In genomic region chr11:59655337-59655736, GRCm38 (mm10) we compare ENCODE assay signal across 11 mouse cellular contexts. TPM values are rescaled to one million over a fixed set of nuclear protein-coding genes. Genes with fewer than 3 reads are reported as not detected.
DNase-seq lines count a peak whose midpoint lies in the region; ATAC-seq and TF ChIP-seq lines count a peak whose summit lies in the region.
"Had no signal": no experiment of that assay in that cellular context is flagged by ENCODE, and none has a peak within 500 bp of the region (broad histone marks: within the 10 kb centered on the region; RNA-seq: fewer than 3 reads in every experiment).

No protein-coding gene starts in this region.

- DNase-seq in kidney, adult 2 months = peak; percentile 43
- peak; percentile 37 for DNase-seq in adipocyte (ENCODE audit: low spot score)
- DNase-seq in forebrain, postnatal 0 days = no peak
- DNase-seq in left cerebral cortex, adult 18-20 months (ENCODE audit: low spot score in 2 of 2) = no peak
- DNase-seq: adrenal gland, postnatal 36 days; cerebellum, adult 8-10 months had no signal

- TF ChIP-seq CTCF in kidney, adult 2 months (conservative IDR thresholded peaks at IDR 0.05; ENCODE audit: insufficient read depth, insufficient read length, low read depth, low read length) = no peak
- TF ChIP-seq CTCF in embryonic fibroblast, embryonic 13.5 days (IDR thresholded peaks at IDR 0.05; ENCODE audit: borderline replicate concordance, insufficient read depth, low read length) = no peak
- TF ChIP-seq CTCF in forebrain, postnatal 0 days (IDR thresholded peaks at IDR 0.05; ENCODE audit: low read depth) = no peak

- H3K36me3 ChIP-seq in kidney, adult 2 months (ENCODE audit: control insufficient read depth, insufficient read depth, low read length) = no peaks in the 10 kb centered on the region
- no peaks in the 10 kb centered on the region for H3K36me3 ChIP-seq in kidney, embryonic 14.5 days (ENCODE audit: control insufficient read depth, insufficient read depth, low read length)
- no peaks in the 10 kb centered on the region for H3K36me3 ChIP-seq in stomach, embryonic 14.5 days (ENCODE audit: control insufficient read depth, insufficient read depth, low read length)
- no peaks in the 10 kb centered on the region for H3K36me3 ChIP-seq in forebrain, postnatal 0 days (ENCODE audit: insufficient read depth)
- H3K36me3 ChIP-seq: forebrain, embryonic 12.5 days; liver, embryonic 15.5 days had no signal

- peaks cover 6% of the 10 kb centered on the region for H3K4me1 ChIP-seq in kidney, adult 2 months (ENCODE audit: control insufficient read depth, insufficient read depth, low read length)
- no peaks in the 10 kb centered on the region for H3K4me1 ChIP-seq in kidney, embryonic 14.5 days (ENCODE audit: control insufficient read depth, insufficient read depth, low read length)
- peaks cover 16% of the 10 kb centered on the region for H3K4me1 ChIP-seq in embryonic fibroblast, embryonic 13.5 days (ENCODE audit: control insufficient read depth, insufficient read depth, low read length)
- no peaks in the 10 kb centered on the region for H3K4me1 ChIP-seq in stomach, embryonic 14.5 days (ENCODE audit: control insufficient read depth, insufficient read depth, low read length)
- H3K4me1 ChIP-seq in forebrain, postnatal 0 days (ENCODE audit: insufficient read depth) = no peaks in the 10 kb centered on the region
- H3K4me1 ChIP-seq: forebrain, embryonic 12.5 days had no signal

- WGBS in kidney, adult 2 months = 52% methylated on average over 5 of the region's 5 CpGs
- 73% methylated on average over 5 of the region's 5 CpGs for WGBS in kidney, embryonic 14.5 days
- WGBS in stomach, embryonic 14.5 days = 30% methylated on average over 5 of the region's 5 CpGs
- 84% methylated on average over 5 of the region's 5 CpGs for WGBS in forebrain, postnatal 0 days

- H3K27ac ChIP-seq in kidney, adult 2 months (ENCODE audit: insufficient read depth, low read depth, low read length) = peak overlapping the region; percentile 41
- H3K27ac ChIP-seq in kidney, embryonic 14.5 days (ENCODE audit: low read depth, low read length) = no peak overlapping the region
- H3K27ac ChIP-seq in embryonic fibroblast, embryonic 13.5 days (ENCODE audit: insufficient read depth, low read length) = peak overlapping the region; percentile 66
- H3K27ac ChIP-seq in stomach, embryonic 14.5 days (ENCODE audit: low read length) = no peak overlapping the region
- H3K27ac ChIP-seq in forebrain, postnatal 0 days (ENCODE audit: low read depth, low read length) = no peak overlapping the region
- H3K27ac ChIP-seq: forebrain, embryonic 12.5 days; liver, embryonic 15.5 days had no signal

- ATAC-seq in kidney, embryonic 14.5 days (ENCODE audit: low FRiP score, low TSS enrichment) = no peak
- ATAC-seq in stomach, embryonic 14.5 days (ENCODE audit: insufficient number of reproducible peaks, insufficient read depth, low FRiP score, low read depth) = peak; percentile 37; the same call in 1 of the 2 replicates
- ATAC-seq in forebrain, postnatal 0 days = no peak

- no peaks in the 10 kb centered on the region for H3K9me3 ChIP-seq in kidney, embryonic 14.5 days (ENCODE audit: control insufficient read depth, low read length)
- no peaks in the 10 kb centered on the region for H3K9me3 ChIP-seq in stomach, embryonic 14.5 days (ENCODE audit: control insufficient read depth, low read depth, low read length)
- H3K9me3 ChIP-seq in forebrain, postnatal 0 days (ENCODE audit: low read length) = no peaks in the 10 kb centered on the region
- H3K9me3 ChIP-seq: forebrain, embryonic 12.5 days; liver, embryonic 15.5 days had no signal

- no peak overlapping the region for H3K9ac ChIP-seq in kidney, embryonic 14.5 days (ENCODE audit: low read depth, low read length)
- no peak overlapping the region for H3K9ac ChIP-seq in stomach, embryonic 14.5 days (replicated peaks; ENCODE audit: low read depth, low read length)
- H3K9ac ChIP-seq in forebrain, postnatal 0 days = no peak overlapping the region
- H3K9ac ChIP-seq: forebrain, embryonic 12.5 days; liver, embryonic 15.5 days had no signal

- no peak overlapping the region for H3K4me2 ChIP-seq in kidney, embryonic 14.5 days (replicated peaks; ENCODE audit: low read depth, low read length)
- no peak overlapping the region for H3K4me2 ChIP-seq in stomach, embryonic 14.5 days (replicated peaks; ENCODE audit: low read depth, low read length)
- no peak overlapping the region for H3K4me2 ChIP-seq in forebrain, postnatal 0 days (ENCODE audit: low read depth)
- H3K4me2 ChIP-seq: forebrain, embryonic 12.5 days; liver, embryonic 15.5 days had no signal

- H3K4me3 ChIP-seq in kidney, adult 2 months (ENCODE audit: insufficient read depth, low read depth, low read length) = no peak overlapping the region
- H3K4me3 ChIP-seq in kidney, embryonic 14.5 days (ENCODE audit: low read length) = no peak overlapping the region
- no peak overlapping the region for H3K4me3 ChIP-seq in embryonic fibroblast, embryonic 13.5 days (ENCODE audit: insufficient read depth, low read length)
- H3K4me3 ChIP-seq in stomach, embryonic 14.5 days (ENCODE audit: low read depth, low read length) = no peak overlapping the region
- H3K4me3 ChIP-seq in forebrain, postnatal 0 days (ENCODE audit: low read depth, low read length) = no peak overlapping the region
- H3K4me3 ChIP-seq: forebrain, embryonic 12.5 days; liver, embryonic 15.5 days had no signal

- TF ChIP-seq POLR2A in kidney, adult 2 months (IDR thresholded peaks at IDR 0.05; ENCODE audit: low read depth, low read length) = no peak
- no peak for TF ChIP-seq POLR2A in embryonic fibroblast, embryonic 13.5 days (IDR thresholded peaks at IDR 0.05; ENCODE audit: low read depth, low read length)

- no peaks in the 10 kb centered on the region for H3K27me3 ChIP-seq in kidney, adult 2 months (replicated peaks; ENCODE audit: control insufficient read depth, insufficient read depth, low read length)
- no peaks in the 10 kb centered on the region for H3K27me3 ChIP-seq in kidney, embryonic 14.5 days (ENCODE audit: control insufficient read depth, insufficient read depth, low read length)
- no peaks in the 10 kb centered on the region for H3K27me3 ChIP-seq in stomach, embryonic 14.5 days (ENCODE audit: control insufficient read depth, insufficient read depth, low read length)
- no peaks in the 10 kb centered on the region for H3K27me3 ChIP-seq in forebrain, postnatal 0 days (ENCODE audit: insufficient read depth, low read length)

RNA-seq across cellular contexts. Expression of gene Mprip, which starts 5.8 kb away (rescaled TPM):
- 107 and 115 TPM in 2 replicates for polyA plus RNA-seq in kidney, adult 2 months (2012; rRNA removed)
- 53.4 and 64.1 TPM in 2 replicates for polyA plus RNA-seq in kidney, embryonic 14.5 days (2014; fragmentation: Nextera tagmentation; extraction: Ambion mirVana)
- 233 and 249 TPM in 2 replicates for polyA plus RNA-seq in embryonic fibroblast, embryonic 13.5 days (2011; ENCODE audit: insufficient read length, low read depth, missing spikeins)
- 68.8 and 69.1 TPM in 2 replicates for polyA plus RNA-seq in stomach, embryonic 14.5 days (2014; fragmentation: Nextera tagmentation; extraction: Ambion mirVana)
- total RNA-seq in forebrain, postnatal 0 days (2014; rRNA removed) = 191 and 205 TPM in 2 replicates
- polyA plus RNA-seq in forebrain, postnatal 0 days (2015; fragmentation: Nextera tagmentation; extraction: Ambion mirVana) = 62.0 and 62.2 TPM in 2 replicates
- total RNA-seq in left cerebral cortex, adult 18-20 months (2021) = 100 to 1,000 TPM; 279 to 287 TPM

Comparison
In these comparisons a context has a peak if more than half of its experiments do, and no peak if none do; other contexts are left out.
1. H3K27ac ChIP-seq: peak in kidney, adult 2 months (single experiment) and embryonic fibroblast, embryonic 13.5 days (single experiment); none in kidney, embryonic 14.5 days (single experiment), stomach, embryonic 14.5 days (single experiment) and forebrain, postnatal 0 days (single experiment).
2. DNase-seq: peak in kidney, adult 2 months (single experiment) and adipocyte (single experiment); none in forebrain, postnatal 0 days (single experiment) and left cerebral cortex, adult 18-20 months (0 of 2).